Mouse (Mus musculus): ENCODE data around the gene Bahcc1. TPM values are rescaled to one million over a fixed set of nuclear protein-coding genes. Genes with fewer than 3 reads are reported as not detected.

Bahcc1 gene
- 5.8 and 7.1 TPM in 2 replicates for polyA plus RNA-seq (2015; fragmentation: Nextera tagmentation; extraction: Ambion mirVana)

GRCm38 (mm10) chr11:120232230-120233097 is at the start of gene Bahcc1:
TSS of gene Bahcc1 (plus strand) at chr11:120232947.
- Histone ChIP-seq H3K36me3 (no peaks in the 10 kb centered on the region), H3K4me3 (replicated peaks) (peak within 1 kb of the TSS; percentile 59), H3K27me3 (replicated peaks) (no peaks in the 10 kb centered on the region), H3K4me2 (replicated peaks) (peak within 1 kb of the TSS; percentile 97), H3K27ac (peak within 1 kb of the TSS; percentile 75), H3K9ac (peak within 1 kb of the TSS; percentile 97), H3K4me1 (replicated peaks) (peaks cover 26% of the 10 kb centered on the region), H3K9me3 (no peaks in the 10 kb centered on the region)
- ATAC-seq, result peak; percentile 90
- WGBS, result 2% methylated on average over 36 of the region's 36 CpGs

- Histone ChIP-seq H3K9me3 (no peaks in the 10 kb centered on the region), H3K27me3 (replicated peaks) (no peaks in the 10 kb centered on the region), H3K4me2 (replicated peaks) (no peak overlapping the region), H3K4me3 (replicated peaks) (no peak overlapping the region), H3K36me3 (no peaks in the 10 kb centered on the region), H3K4me1 (replicated peaks) (peaks cover 36% of the 10 kb centered on the region), H3K9ac (no peak overlapping the region), H3K27ac (0 out of 2 replicates have a peak overlapping the region, but pooled peaks have one; percentile 2)
- 64% methylated on average over 1 of the region's 1 CpGs for WGBS
- ATAC-seq, result no peak
Measured at GRCm38 (mm10) chr11:120183180-120183579, 49.6 kb upstream of the Bahcc1 start.

- H3K27ac ChIP-seq, result 0 out of 2 replicates have a peak overlapping the region, but pooled peaks have one; percentile 2
- 46% methylated on average over 11 of the region's 11 CpGs for whole genome bisulfite sequencing
- H3K4me2 ChIP-seq (replicated peaks), result no peak overlapping the region; the same call in 1 of the 2 replicates
- no peaks in the 10 kb centered on the region for H3K9me3 ChIP-seq
- H3K9ac ChIP-seq, result no peak overlapping the region
- no peaks in the 10 kb centered on the region for H3K27me3 ChIP-seq (replicated peaks)
- ATAC-seq, result no peak
- no peaks in the 10 kb centered on the region for H3K36me3 ChIP-seq
- no peak overlapping the region for H3K4me3 ChIP-seq (replicated peaks)
- H3K4me1 ChIP-seq (replicated peaks), result peaks cover 36% of the 10 kb centered on the region
Measured at GRCm38 (mm10) chr11:120183708-120184107, 49.0 kb upstream of the Bahcc1 start.

- Histone ChIP-seq H3K9me3 (no peaks in the 10 kb centered on the region), H3K9ac (peak overlapping the region; percentile 94), H3K4me3 (replicated peaks) (peak overlapping the region; percentile 80), H3K36me3 (no peaks in the 10 kb centered on the region), H3K27ac (peak overlapping the region; percentile 96), H3K27me3 (replicated peaks) (no peaks in the 10 kb centered on the region), H3K4me2 (replicated peaks) (peak overlapping the region; percentile 79), H3K4me1 (replicated peaks) (peaks cover 36% of the 10 kb centered on the region)
- ATAC-seq, result peak; percentile 82
- WGBS, result 11% methylated on average over 16 of the region's 16 CpGs
Measured at GRCm38 (mm10) chr11:120184371-120185315, 48.1 kb upstream of the Bahcc1 start.

- Histone ChIP-seq H3K27me3 (replicated peaks) (no peaks in the 10 kb centered on the region), H3K4me3 (replicated peaks) (peak overlapping the region; percentile 80), H3K36me3 (no peaks in the 10 kb centered on the region), H3K9ac (peak overlapping the region; percentile 94), H3K27ac (peak overlapping the region; percentile 96), H3K9me3 (no peaks in the 10 kb centered on the region), H3K4me2 (replicated peaks) (peak overlapping the region; percentile 79), H3K4me1 (replicated peaks) (peaks cover 39% of the 10 kb centered on the region)
- ATAC-seq, result no peak
- 3% methylated on average over 54 of the region's 54 CpGs for WGBS
Measured at GRCm38 (mm10) chr11:120185316-120186141, 47.2 kb upstream of the Bahcc1 start.

GRCm38 (mm10) chr11:120186145-120186740 is 46.5 kb upstream of the Bahcc1 start:
- Histone ChIP-seq H3K9me3 (no peaks in the 10 kb centered on the region), H3K27me3 (replicated peaks) (no peaks in the 10 kb centered on the region), H3K4me3 (replicated peaks) (peak overlapping the region; percentile 80), H3K27ac (peak overlapping the region; percentile 96), H3K4me1 (replicated peaks) (peaks cover 46% of the 10 kb centered on the region), H3K4me2 (replicated peaks) (peak overlapping the region; percentile 79), H3K36me3 (no peaks in the 10 kb centered on the region), H3K9ac (peak overlapping the region; percentile 94)
- ATAC-seq, result no peak
- 12% methylated on average over 18 of the region's 18 CpGs for WGBS

- Histone ChIP-seq H3K4me3 (replicated peaks) (peak overlapping the region; percentile 80), H3K27me3 (replicated peaks) (no peaks in the 10 kb centered on the region), H3K27ac (peak overlapping the region; percentile 72), H3K9me3 (no peaks in the 10 kb centered on the region), H3K4me2 (replicated peaks) (peak overlapping the region; percentile 79), H3K9ac (peak overlapping the region; percentile 94), H3K4me1 (replicated peaks) (peaks cover 52% of the 10 kb centered on the region), H3K36me3 (no peaks in the 10 kb centered on the region)
- 2% methylated on average over 20 of the region's 20 CpGs for WGBS
- no peak for ATAC-seq
Measured at GRCm38 (mm10) chr11:120186821-120187235, 45.9 kb upstream of the Bahcc1 start.

GRCm38 (mm10) chr11:120187236-120188101 is 45.3 kb upstream of the Bahcc1 start:
- Histone ChIP-seq H3K4me2 (replicated peaks) (peak overlapping the region; percentile 79), H3K9me3 (no peaks in the 10 kb centered on the region), H3K36me3 (no peaks in the 10 kb centered on the region), H3K4me1 (replicated peaks) (peaks cover 50% of the 10 kb centered on the region), H3K27ac (peak overlapping the region; percentile 72), H3K9ac (peak overlapping the region; percentile 94), H3K4me3 (replicated peaks) (peak overlapping the region; percentile 80), H3K27me3 (replicated peaks) (no peaks in the 10 kb centered on the region)
- WGBS, result under 1% methylated on average over 43 of the region's 43 CpGs
- ATAC-seq, result no peak

- ATAC-seq, result no peak
- under 1% methylated on average over 24 of the region's 24 CpGs for WGBS
- no peaks in the 10 kb centered on the region for H3K36me3 ChIP-seq
- peaks cover 45% of the 10 kb centered on the region for H3K4me1 ChIP-seq (replicated peaks)
- peak overlapping the region; percentile 97; the same call in 1 of the 2 replicates for H3K27ac ChIP-seq
- H3K4me2 ChIP-seq (replicated peaks), result peak overlapping the region; percentile 79
- H3K9me3 ChIP-seq, result no peaks in the 10 kb centered on the region
- H3K9ac ChIP-seq, result peak overlapping the region; percentile 94
- H3K27me3 ChIP-seq (replicated peaks), result no peaks in the 10 kb centered on the region
- H3K4me3 ChIP-seq (replicated peaks), result peak overlapping the region; percentile 80
Measured at GRCm38 (mm10) chr11:120188102-120188480, 44.7 kb upstream of the Bahcc1 start.

All from intestine, embryonic 15.5 days (tissue).